Mouse (Mus musculus) neural tube, embryonic 10.5 days (tissue): Measurements from ENCODE around the gene Slc2a9.
A peak's percentile ranks its signal among the peaks of the same experiment; 100 is the strongest.

Experiments used
- DNase-seq: peaks from one replicate; pipeline ENCODE4 v3.0.0-alpha.2; 2017; ENCODE audit warnings: low spot score; ENCODE audit errors: extremely low spot score

Gene Slc2a9

DNA sequence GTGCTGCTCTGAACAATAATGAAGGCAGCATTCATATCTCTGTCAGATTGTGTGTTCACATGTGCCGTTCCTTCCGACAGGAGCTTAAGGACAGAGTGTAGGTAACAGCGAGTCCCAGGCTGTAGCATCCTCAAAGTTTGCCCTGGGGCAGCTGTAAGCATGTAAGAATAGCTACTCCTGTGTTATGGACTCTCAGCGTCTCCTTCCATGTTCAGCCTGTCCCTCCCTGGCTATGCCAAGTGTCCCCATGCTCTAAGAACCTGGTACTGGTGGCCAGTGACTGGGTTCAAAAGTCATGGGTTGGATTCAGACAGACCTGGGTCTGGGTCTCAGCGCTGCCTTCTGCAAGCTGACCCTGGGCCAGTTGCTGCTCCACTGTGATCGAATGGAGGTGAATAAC is 32.1 kb downstream of the Slc2a9 start:
- DNase-seq = no peak

- peak; percentile 89 for DNase-seq
Observed at GRCm38 (mm10) chr5:38469891-38470578, 32.9 kb downstream of the Slc2a9 start.

GRCm38 (mm10) chr5:38466569-38467110 is 36.3 kb downstream of the Slc2a9 start:
- DNase-seq = no peak

GRCm38 (mm10) chr5:38461261-38461660 is 41.7 kb downstream of the Slc2a9 start:
- DNase-seq = no peak

- no peak for DNase-seq
Observed at GRCm38 (mm10) chr5:38450936-38451335, 52.0 kb downstream of the Slc2a9 start.

GRCm38 (mm10) chr5:38449607-38450006 is 53.3 kb downstream of the Slc2a9 start:
- no peak for DNase-seq

GRCm38 (mm10) chr5:38448121-38448520 is 54.8 kb downstream of the Slc2a9 start:
- no peak for DNase-seq

- DNase-seq = no peak
Observed at GRCm38 (mm10) chr5:38446316-38446975, 56.5 kb downstream of the Slc2a9 start.

DNA sequence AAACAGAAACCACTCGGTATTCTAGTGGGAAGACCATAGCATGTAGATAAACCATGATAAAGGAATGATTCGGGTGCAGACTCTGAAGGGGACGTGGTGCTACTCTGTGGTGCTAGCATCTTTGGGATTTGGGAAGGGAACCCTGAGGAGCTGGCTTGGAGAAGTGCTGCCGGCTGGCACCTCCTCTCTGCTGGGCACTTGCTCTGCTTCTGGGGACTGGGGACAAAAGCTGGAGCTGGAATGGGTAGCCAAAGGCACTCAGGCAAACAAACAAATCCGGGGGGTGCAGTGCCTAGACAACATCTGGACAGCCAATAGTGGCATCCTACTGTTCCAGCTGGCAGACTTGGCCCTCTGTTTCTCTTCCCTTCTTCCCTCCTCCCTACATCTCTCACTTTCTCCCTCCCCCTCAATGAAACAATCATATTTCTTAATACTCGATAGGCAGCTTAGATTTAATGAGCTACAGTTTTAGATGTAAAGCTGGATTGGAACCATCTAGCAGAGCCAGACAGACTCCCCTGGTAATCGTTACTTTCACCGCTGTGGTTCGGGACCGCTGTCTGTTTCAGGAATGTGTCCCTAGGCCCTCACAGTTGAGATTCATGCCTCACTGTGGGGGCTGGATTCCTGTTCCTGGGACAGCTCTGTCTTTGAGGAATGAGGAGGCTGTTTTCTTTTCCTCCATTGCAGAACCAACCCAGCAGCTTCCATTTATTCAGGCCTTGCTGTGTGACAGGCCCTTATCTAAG is 61.7 kb downstream of the Slc2a9 start:
- DNase-seq = no peak

DNA sequence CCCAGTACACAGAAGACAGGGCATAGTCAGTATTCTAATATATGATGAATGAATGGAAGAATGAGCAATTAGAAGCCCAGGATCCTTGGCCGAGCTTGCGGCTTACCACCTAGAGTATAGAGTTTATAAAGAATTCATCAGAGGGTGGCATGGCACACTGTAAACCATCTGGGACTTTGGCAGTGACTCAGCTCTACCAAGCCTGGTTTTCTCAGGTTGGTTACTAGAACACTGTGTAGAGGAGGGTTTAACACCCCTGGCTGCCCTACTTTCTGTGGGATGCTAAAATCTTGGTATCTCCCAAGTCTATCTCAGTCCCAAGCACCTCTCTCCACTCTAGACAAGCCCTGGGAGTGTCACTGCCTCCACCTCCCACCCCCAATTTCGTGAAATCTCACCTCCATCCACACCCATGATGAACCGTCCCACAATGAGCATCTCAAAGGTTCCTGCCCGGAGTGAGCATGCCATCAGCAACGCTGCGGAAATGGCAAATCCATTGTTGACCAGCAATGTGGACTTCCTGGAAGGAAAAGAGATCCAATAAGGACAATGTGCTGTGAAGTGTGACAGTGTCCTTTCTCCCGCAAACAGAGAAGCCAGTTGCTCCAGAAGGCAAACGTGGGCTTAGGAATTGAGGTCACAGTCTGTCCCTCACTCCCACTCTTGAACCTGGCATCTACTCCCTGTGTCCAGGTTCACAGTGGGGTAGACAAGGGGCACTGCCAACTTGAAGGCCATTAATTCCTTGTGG is 62.5 kb downstream of the Slc2a9 start:
- no peak for DNase-seq

DNA sequence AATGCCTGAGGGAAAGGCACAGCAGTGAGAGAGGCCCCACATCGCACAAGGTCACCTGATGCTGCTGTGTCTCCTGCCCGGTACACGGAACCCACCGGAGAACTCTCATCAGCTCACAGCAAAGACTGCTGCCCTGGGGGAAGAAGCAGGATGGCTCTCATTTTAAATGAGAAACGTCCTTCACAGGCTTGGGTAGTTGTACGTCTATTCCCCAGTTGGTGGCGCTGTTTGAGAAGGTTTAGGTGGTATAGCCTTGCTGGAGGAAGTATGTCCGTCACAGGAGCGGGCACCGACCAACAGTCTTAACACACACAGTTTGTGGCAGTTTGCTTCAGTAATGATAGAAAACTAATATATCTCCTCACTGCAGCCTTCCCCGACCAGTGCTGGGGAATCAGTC is 66.3 kb downstream of the Slc2a9 start:
- DNase-seq = no peak

DNA sequence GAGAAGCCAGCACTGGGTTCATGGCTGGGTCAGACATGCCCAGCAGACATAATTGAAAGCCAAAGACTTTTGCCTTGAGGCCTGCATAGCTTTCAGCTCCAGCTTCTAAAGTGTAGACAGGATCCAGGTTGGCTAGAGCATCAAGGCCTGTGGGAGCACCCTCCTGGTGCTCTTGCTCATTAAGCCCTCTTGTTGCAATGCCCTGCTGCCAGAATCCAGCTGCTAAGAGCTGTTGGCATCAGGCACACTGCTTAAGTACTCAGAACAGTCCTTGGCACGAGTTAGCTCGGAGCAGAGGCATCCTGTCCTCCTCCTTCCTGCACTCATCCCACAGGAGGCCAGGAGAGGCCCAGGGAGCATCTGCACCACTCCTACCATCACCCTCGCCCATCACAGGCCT is 68.1 kb downstream of the Slc2a9 start:
- no peak for DNase-seq

DNA sequence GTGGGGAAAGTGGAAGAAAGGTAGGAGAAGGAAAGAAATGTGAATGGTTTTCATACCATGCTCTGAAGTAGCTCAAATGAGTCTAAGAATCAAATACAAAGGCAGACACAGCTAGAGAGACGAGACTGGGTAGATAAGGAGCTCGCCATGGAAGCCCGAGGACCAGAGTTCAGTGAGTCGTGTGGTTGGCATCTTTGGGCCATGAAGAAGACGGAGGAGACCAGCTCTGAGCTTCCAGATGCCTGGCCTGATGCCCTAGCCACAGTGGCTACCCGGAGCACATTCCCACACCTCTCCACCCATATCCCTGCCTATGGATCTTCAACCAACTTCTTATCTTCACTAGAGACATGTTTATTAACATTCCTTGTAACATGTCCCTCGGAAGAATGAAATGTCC is 71.7 kb downstream of the Slc2a9 start:
- DNase-seq = no peak

DNA sequence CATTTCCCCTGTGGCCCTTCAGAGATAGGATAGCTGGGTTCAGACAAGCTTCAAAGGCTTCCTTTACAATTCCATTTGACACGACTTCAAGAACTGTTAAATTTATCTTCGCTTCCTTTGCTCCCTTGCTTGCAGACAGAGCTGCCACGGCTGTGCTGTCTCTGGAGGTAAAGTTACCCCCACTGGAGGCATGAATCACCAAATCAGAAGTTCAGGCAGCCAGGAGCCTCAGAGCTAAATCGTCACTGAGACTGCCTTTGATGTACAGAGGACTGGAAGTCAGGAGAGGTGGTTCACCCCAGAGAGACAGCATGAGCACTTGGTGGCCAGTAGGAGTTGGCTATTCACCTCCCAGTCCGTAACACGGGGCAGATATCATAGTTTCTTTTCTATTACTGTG is 73.8 kb downstream of the Slc2a9 start:
- no peak for DNase-seq

DNA sequence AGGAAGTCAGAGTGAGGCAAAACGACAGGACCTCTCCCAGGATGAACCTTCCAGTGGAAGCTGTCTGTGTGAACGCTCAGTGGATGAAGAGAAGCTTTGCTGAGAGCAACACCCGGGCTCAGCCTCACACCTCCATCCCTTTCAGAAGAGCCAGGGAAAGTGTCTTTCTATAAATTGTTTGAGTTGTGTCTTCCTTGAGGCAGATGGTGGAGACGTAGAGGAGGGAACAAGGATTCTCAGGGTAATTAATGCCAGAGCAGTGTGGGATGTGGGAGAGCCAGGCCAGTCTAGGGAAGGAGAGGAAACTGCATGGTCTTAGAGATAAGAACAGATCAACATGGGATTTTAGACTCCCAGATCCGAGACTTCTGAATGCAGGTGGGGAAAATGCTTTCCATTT is 75.2 kb downstream of the Slc2a9 start:
- no peak for DNase-seq

DNA sequence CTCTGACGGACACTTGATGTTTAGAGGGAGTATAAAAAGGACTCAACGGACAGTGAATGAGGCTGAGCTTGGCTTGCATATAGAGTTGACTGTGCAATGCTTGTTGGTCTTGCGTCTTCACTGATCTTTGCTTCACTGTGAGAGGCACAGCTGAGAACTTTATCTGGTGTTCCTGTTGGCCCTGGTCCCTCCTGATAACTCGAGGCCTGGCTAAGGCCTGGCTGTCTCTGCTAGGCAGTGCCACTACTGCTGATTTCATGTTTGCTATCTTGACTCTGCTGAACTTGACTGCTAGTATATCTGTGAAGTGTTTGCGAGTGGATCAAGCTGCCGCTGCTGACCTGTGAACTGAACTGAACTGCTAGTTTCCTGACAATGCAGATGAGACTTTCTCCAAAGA is 77.4 kb downstream of the Slc2a9 start:
- no peak for DNase-seq

DNA sequence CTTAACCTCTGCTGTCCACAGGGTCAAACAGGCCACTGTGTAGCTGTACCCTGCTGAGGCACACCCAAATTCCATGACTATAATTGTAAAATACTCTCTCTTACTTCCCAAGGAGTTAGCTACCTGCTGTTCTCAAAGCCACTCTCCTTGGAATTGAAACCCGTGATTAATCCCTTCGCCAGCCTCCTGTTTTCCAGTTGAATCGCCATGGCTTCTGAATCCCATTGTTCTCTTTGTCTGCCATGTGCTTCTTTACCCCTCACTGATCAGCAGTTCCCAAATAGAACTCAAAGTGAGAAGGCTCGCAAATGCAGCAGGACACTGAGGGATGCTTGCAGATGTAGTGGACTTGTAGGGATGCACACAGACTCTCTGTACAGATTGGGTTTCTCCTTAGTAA is 80.5 kb downstream of the Slc2a9 start:
- no peak for DNase-seq

DNA sequence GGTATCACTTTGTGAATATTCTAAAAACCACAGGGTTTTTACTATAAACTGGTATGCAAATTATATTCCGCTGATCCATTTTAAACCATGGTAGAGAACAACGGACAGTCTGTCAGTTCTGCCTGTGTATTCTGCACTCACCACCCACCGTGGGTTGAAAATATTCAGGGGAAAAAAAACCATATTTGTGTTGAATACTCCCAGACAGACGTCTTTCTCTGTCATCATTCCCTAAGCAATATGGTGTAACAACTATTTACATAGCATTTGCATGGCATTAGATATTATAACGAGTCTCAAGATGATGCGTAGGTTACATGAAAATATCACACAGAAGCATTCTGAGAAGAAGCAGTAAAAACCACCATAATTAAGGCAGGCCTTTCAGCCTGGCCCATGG is 84.1 kb downstream of the Slc2a9 start:
- DNase-seq = no peak

DNA sequence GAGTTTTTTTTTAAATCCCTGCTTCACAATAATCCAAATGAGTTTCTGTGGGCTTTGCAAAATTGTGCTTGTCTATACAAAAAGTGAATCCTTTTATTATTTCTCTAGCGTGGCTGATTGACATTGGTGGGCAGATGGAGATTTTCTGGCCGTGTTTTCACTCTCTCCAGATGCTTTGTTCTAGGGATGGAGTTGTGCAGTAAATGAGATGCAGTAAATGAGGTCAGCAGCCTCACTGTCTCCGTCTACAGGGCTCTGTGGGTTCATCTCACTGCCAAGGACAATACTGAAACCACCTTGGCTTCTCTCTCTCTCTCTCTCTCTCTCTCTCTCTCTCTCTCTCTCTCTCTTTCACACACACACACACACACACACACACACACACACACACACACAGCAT is 99.3 kb downstream of the Slc2a9 start:
- DNase-seq = no peak

- no peak for DNase-seq
Observed at GRCm38 (mm10) chr5:38402288-38402687, 100.7 kb downstream of the Slc2a9 start.

GRCm38 (mm10) chr5:38388857-38389256 is 114.1 kb downstream of the Slc2a9 start:
- DNase-seq = no peak

DNA sequence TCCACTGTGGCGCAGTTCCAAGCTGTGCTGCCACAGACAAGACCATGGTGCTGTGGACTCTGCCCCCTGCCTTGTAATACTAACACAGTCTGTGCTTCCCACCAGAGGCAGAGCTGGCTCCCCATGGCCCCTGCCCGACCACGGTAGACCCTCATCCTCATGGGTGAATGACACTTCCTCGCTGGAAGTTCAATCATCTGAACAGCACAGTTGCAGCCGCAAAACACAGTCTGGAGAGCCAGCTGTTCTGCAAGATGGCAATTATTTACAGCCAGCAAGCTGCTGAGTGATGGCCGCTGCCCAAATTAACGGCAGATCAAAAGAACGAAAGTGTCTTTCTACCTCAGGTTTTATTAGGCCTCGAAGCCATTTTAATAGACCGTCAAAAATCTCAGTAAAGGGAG is 114.5 kb downstream of the Slc2a9 start:
- DNase-seq = peak; percentile 45
